Mouse (Mus musculus): ENCODE data around the gene Tbc1d1.

The Tbc1d1 gene

GRCm38 (mm10) chr5:64155861-64156550 is at the start of gene Tbc1d1:
Gene Tbc1d1, plus strand, starts transcription at chr5:64156305.
- DNase-seq, result no peak

GRCm38 (mm10) chr5:64107596-64108289 is 48.4 kb upstream of the Tbc1d1 start:
- no peak for DNase-seq

DNA sequence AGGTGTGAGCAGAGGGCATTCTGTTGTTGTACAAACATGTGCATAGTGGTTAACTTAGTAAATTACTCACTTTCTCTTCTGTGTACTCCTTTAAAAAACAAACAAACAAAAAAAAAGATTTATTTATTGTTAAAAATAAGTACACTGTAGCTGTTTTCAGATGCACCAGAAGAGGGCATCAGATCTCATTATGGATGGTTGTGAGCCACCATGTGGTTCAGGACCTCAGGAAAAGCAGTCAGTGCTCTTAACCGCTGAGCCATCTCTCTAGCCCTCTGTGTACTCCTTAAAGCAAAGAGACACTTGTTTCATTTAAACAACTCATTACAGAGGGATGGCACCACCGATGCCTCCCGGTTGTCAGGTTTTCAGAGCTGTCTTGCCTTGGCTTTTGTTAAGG is 46.9 kb upstream of the Tbc1d1 start:
- DNase-seq, result peak in 1 of 2 experiments; percentile 23

DNA sequence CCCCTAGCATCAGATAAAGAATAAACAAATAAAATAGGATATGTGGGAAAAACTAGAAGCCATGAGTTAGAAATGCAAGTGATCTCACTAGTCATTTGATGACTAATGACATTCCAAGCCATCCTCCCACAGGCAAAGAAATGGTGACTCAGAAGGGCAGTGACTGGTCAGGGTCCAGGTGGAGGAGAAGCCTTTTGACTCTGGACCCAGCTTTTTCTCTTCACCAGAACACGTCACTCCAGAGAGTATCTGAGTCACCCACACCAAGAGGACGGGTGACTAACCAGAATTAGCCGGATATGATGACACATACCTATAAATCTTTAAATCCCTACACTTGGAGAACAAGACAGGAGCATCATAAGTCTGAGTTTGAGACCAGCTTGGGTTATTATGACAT is 43.7 kb upstream of the Tbc1d1 start:
- DNase-seq, result no peak

DNA sequence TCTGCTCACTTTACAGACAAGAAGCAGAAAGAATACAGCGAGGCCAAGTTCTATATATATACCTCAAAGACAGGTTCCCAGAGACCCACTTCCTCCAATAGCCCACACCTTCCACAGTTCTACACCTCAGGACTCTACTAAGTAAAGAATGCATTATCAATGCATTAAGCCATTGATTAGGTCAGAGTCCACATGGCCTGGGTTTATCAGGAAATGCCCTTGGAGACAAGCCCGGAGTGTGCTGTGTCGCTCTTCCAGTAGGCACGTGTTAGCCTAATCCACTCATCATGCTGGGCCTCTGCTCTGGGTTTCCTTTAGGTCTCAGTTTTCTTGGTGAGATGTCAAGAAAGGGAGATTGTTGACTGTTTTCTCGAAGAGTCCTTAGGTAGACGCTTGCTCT is 41.9 kb upstream of the Tbc1d1 start:
- no peak for DNase-seq

DNA sequence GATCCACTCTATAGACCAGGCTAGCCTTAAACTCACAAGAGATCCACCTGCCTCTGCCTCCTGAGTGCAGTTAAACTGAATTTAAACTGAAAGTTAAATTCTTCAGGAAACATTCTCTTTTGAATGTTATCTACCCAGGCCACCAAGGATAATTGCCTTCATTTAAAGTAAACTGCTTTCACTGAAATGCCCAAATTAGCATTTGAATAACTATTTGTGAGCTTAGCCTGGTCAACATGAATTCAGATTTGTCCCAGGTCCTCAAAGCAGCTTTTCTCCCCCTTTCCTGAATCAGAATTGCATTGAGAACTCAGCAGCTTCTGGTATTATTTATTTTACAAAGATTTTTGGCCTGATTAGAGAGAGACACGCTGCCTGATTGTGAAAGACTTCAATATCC is 38.9 kb upstream of the Tbc1d1 start:
- no peak for DNase-seq

DNA sequence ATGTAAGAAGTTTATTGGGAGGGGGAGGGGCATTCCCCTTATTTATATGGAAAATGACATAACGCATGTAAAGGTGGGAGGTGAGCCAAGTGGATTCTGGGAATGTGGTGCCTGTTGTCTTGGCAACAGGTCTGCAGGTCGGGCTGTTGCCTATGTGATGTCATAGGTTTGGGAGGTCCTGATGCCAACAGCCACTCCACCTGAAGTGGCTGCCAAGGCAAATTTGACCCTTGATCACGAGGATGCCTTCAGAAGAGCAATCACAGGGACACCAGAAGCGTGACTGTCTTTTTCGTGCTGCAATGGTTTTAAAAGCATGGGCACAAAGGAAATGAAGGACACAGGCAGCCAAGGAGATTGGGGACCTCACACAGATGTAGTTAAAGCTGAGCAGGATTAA is 30.3 kb upstream of the Tbc1d1 start:
- DNase-seq, result no peak

- DNase-seq, result no peak
Measured at GRCm38 (mm10) chr5:64131550-64131949, 24.6 kb upstream of the Tbc1d1 start.

DNA sequence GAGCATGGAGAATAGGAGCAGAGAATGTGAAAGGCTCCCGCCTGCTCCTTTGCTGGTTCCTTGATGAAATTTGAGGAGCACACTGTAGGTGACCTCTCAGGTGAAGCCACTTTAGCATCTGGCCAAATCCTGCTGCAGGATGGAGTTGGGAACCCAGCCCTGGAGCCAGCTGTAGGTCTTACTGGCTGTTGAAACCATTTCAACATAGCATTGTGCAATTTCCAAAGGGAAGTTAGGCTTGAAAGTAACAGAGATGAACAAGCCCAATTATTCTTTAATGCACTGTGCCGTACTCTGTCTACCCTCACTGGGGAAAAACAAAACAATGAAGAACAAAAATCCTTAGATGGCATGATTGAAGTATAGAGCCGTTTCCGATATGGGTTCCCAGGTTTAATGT is 22.2 kb upstream of the Tbc1d1 start:
- no peak for DNase-seq

DNA sequence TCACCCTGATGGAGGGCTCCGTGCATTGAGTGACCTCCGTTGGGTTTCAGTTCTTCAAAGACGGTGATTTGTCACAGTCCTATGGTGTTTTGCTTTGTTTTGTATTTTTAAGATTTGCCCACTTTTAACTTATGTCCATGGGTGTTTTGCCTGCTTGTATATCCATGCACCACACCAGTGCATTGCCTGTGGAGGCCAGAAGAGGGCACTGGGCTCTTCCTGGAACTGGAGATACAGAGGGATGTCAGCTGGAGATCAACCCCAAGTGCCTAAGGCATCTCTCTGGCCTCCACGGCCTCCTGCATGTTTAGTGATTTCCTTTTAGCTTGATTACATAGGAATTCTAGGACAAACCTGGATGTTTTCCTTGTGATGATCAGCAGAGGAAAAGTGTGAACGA is 19.8 kb upstream of the Tbc1d1 start:
- no peak for DNase-seq

GRCm38 (mm10) chr5:64140202-64140601 is 15.9 kb upstream of the Tbc1d1 start:
- no peak for DNase-seq

- DNase-seq, result peak; percentile 81 to 87
Measured at GRCm38 (mm10) chr5:64144315-64144714, 11.8 kb upstream of the Tbc1d1 start.

DNA sequence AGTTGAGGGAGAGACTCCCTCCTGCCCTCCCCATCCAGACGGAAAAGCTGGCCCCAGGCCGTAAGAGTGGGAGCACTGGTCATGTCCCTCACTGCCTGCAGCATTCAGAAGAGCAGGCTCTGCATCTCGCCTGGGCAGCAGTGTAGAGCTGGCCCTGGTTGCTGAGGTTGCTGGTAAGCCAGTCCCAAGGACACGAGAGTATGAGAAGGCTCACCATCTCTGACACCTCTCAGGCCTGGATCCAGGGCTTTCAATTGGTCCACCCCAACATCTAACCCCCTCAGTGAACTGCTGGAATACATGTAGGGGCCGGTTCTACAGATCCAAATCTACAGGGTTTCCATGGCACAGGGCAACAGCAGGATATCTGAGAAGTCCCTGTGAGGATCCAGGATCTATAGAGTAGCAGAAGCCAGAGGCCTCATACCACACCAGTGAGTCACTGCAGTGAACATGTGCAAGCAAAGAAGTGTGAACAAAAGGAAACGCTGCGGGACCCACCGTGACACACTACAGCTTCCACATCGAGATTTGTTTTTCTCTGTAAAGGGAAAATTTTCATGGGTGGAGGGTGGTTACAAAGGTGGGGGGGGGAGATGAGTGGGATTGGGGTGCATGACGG is 9.6 kb upstream of the Tbc1d1 start:
- no peak for DNase-seq

- no peak for DNase-seq
Measured at GRCm38 (mm10) chr5:64149184-64150127, 6.6 kb upstream of the Tbc1d1 start.

DNA sequence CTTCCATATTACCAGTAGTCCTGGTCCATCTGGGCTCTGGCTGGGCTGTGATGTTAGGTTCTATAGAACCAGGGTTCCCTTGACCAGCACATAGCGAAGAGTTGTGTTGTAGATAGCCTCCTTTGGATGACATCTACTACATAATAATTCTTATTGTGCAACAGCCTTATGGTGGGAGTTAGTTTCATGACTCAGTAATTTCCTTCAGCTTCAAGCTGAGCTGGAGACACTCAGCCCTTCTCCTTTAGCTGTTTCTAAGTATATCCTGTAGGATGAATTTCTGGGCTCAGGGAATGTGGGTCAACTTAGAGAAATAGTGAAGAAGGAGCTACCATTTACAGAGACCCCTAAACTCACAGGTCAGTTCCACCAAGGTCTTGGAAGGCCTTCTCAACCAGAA is 2.8 kb upstream of the Tbc1d1 start:
- DNase-seq, result no peak

GRCm38 (mm10) chr5:64156579-64156978 is 474 bp downstream of the Tbc1d1 start:
- DNase-seq, result no peak

- no peak for DNase-seq
Measured at GRCm38 (mm10) chr5:64157926-64158325, 1.8 kb downstream of the Tbc1d1 start.

GRCm38 (mm10) chr5:64158501-64158900 is 2.4 kb downstream of the Tbc1d1 start:
- no peak for DNase-seq

GRCm38 (mm10) chr5:64159065-64159780 is 3.1 kb downstream of the Tbc1d1 start:
- peak in 1 of 2 experiments; percentile 77 for DNase-seq

GRCm38 (mm10) chr5:64159781-64160704 is 3.9 kb downstream of the Tbc1d1 start:
- DNase-seq, result peak; percentile 75 to 78
